Comparison of ENCODE assay signal across 11 mouse cellular contexts in the genomic region with DNA sequence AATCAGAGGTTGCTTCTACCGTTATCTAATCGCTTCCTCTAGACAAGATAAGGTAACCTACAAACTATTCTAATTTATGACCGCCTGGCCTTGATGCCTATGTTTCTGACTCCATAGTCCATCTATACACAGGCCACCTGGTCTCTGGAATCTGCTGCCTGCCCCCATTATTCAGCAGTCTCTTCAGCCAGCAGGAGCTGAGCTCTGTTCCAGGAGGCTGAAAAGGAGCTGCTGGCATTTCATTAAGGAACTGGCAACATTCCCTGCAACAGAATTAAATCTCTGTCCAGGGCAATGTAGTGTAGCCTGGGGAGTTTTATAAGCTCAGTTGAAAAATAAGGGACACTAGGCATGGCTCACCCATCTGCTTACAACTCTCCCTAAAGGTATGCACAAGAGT. TPM values are rescaled to one million over a fixed set of nuclear protein-coding genes. Genes with fewer than 3 reads are reported as not detected.
A peak's percentile ranks its signal among the peaks of the same experiment; 100 is the strongest.
DNase-seq lines count a peak whose midpoint lies in the region; ATAC-seq and TF ChIP-seq lines count a peak whose summit lies in the region.
"Had no signal": no experiment of that assay in that cellular context is flagged by ENCODE, and none has a peak within 500 bp of the region (broad histone marks: within the 10 kb centered on the region; RNA-seq: fewer than 3 reads in every experiment).

No protein-coding gene starts in this region.

- no peak for DNase-seq in forebrain, postnatal 0 days
- peak; percentile 24 for DNase-seq in kidney, postnatal 14 days
- DNase-seq in cerebellum, adult 2 months, result peak; percentile 82 to 96
- no peak for DNase-seq in thymus, adult 2 months
- DNase-seq: retina, postnatal 1 day had no signal

- WGBS in forebrain, embryonic 13.5 days, result 71% methylated on average over 3 of the region's 3 CpGs
- WGBS in forebrain, postnatal 0 days, result 60% methylated on average over 3 of the region's 3 CpGs
- 81% methylated on average over 3 of the region's 3 CpGs for WGBS in kidney, embryonic 15.5 days
- WGBS in cerebellum, adult 2 months, result 14% methylated on average over 3 of the region's 3 CpGs
- WGBS in intestine, embryonic 16.5 days, result 66% methylated on average over 3 of the region's 3 CpGs
- 83% methylated on average over 3 of the region's 3 CpGs for WGBS in heart, embryonic 11.5 days (ENCODE audit: insufficient replicate concordance)
- 89% methylated on average over 3 of the region's 3 CpGs for WGBS in thymus, adult 2 months

- H3K4me1 ChIP-seq in forebrain, embryonic 13.5 days, result peaks cover 14% of the 10 kb centered on the region
- H3K4me1 ChIP-seq in forebrain, postnatal 0 days (ENCODE audit: insufficient read depth), result no peaks in the 10 kb centered on the region
- no peaks in the 10 kb centered on the region for H3K4me1 ChIP-seq in kidney, embryonic 15.5 days
- H3K4me1 ChIP-seq in cerebellum, adult 2 months (ENCODE audit: control insufficient read depth, insufficient read depth, low read length), result peaks cover 21% of the 10 kb centered on the region
- peaks cover 7% of the 10 kb centered on the region; the same call in 1 of the 2 replicates for H3K4me1 ChIP-seq in intestine, embryonic 16.5 days (ENCODE audit: control insufficient read depth, insufficient read depth, low read length)
- H3K4me1 ChIP-seq in heart, embryonic 11.5 days (ENCODE audit: control insufficient read depth, insufficient read depth, low read length), result 0 out of 2 replicates have a peak, but pooled peaks cover 2% of the 10 kb centered on the region
- H3K4me1 ChIP-seq in thymus, adult 2 months (replicated peaks; ENCODE audit: control insufficient read depth, insufficient read depth, low read length), result no peaks in the 10 kb centered on the region

- no peak overlapping the region for H3K4me3 ChIP-seq in forebrain, embryonic 13.5 days
- H3K4me3 ChIP-seq in forebrain, postnatal 0 days (ENCODE audit: low read depth, low read length), result no peak overlapping the region
- H3K4me3 ChIP-seq in kidney, embryonic 15.5 days (replicated peaks), result no peak overlapping the region
- no peak overlapping the region for H3K4me3 ChIP-seq in cerebellum, adult 2 months (replicated peaks; ENCODE audit: insufficient read depth, low read depth, low read length)
- H3K4me3 ChIP-seq in intestine, embryonic 16.5 days (ENCODE audit: low read length), result no peak overlapping the region
- no peak overlapping the region for H3K4me3 ChIP-seq in heart, embryonic 11.5 days (ENCODE audit: low read depth, low read length)
- H3K4me3 ChIP-seq in thymus, adult 2 months (ENCODE audit: control insufficient read depth, insufficient read depth, low read length), result no peak overlapping the region

- peak; percentile 58 for ATAC-seq in forebrain, embryonic 13.5 days
- no peak for ATAC-seq in forebrain, postnatal 0 days
- ATAC-seq in kidney, embryonic 15.5 days (replicated peaks; ENCODE audit: low FRiP score), result no peak
- peak; percentile 88 for ATAC-seq in intestine, embryonic 16.5 days
- ATAC-seq in heart, embryonic 11.5 days (replicated peaks; ENCODE audit: insufficient number of reproducible peaks, low FRiP score, low TSS enrichment), result no peak

- no peaks in the 10 kb centered on the region for H3K27me3 ChIP-seq in forebrain, embryonic 13.5 days
- no peaks in the 10 kb centered on the region for H3K27me3 ChIP-seq in forebrain, postnatal 0 days (ENCODE audit: insufficient read depth, low read length)
- H3K27me3 ChIP-seq in kidney, embryonic 15.5 days, result no peaks in the 10 kb centered on the region
- no peaks in the 10 kb centered on the region for H3K27me3 ChIP-seq in cerebellum, adult 2 months (ENCODE audit: control insufficient read depth, insufficient read depth, low read length)
- H3K27me3 ChIP-seq in intestine, embryonic 16.5 days (replicated peaks; ENCODE audit: control insufficient read depth, insufficient read depth, low read length), result no peaks in the 10 kb centered on the region
- no peaks in the 10 kb centered on the region for H3K27me3 ChIP-seq in heart, embryonic 11.5 days (ENCODE audit: control insufficient read depth, insufficient read depth, low read length)
- H3K27me3 ChIP-seq in thymus, adult 2 months (ENCODE audit: control insufficient read depth, insufficient read depth, low read length), result no peaks in the 10 kb centered on the region

- H3K36me3 ChIP-seq in forebrain, embryonic 13.5 days (ENCODE audit: poor library complexity, severe bottlenecking), result no peaks in the 10 kb centered on the region
- no peaks in the 10 kb centered on the region for H3K36me3 ChIP-seq in forebrain, postnatal 0 days (ENCODE audit: insufficient read depth)
- no peaks in the 10 kb centered on the region for H3K36me3 ChIP-seq in kidney, embryonic 15.5 days
- H3K36me3 ChIP-seq in intestine, embryonic 16.5 days (ENCODE audit: control insufficient read depth, insufficient read depth, low read length), result no peaks in the 10 kb centered on the region
- no peaks in the 10 kb centered on the region for H3K36me3 ChIP-seq in heart, embryonic 11.5 days (ENCODE audit: control insufficient read depth, insufficient read depth, low read length)
- no peaks in the 10 kb centered on the region for H3K36me3 ChIP-seq in thymus, adult 2 months (ENCODE audit: control insufficient read depth, insufficient read depth, low read length)

- no peak overlapping the region for H3K4me2 ChIP-seq in forebrain, embryonic 13.5 days
- H3K4me2 ChIP-seq in forebrain, postnatal 0 days (ENCODE audit: low read depth), result no peak overlapping the region
- no peak overlapping the region for H3K4me2 ChIP-seq in kidney, embryonic 15.5 days
- H3K4me2 ChIP-seq in intestine, embryonic 16.5 days (ENCODE audit: low read depth, low read length), result no peak overlapping the region
- no peak overlapping the region for H3K4me2 ChIP-seq in heart, embryonic 11.5 days

- no peak for TF ChIP-seq POLR2A in cerebellum, adult 2 months (IDR thresholded peaks at IDR 0.05; ENCODE audit: borderline replicate concordance, insufficient read depth, low read length)
- TF ChIP-seq POLR2A in thymus, adult 2 months (IDR thresholded peaks at IDR 0.05; ENCODE audit: control insufficient read depth, extremely low read depth, insufficient read depth, low read length, poor library complexity), result no peak

- no peak overlapping the region for H3K27ac ChIP-seq in forebrain, embryonic 13.5 days
- H3K27ac ChIP-seq in forebrain, postnatal 0 days (ENCODE audit: low read depth, low read length), result no peak overlapping the region
- no peak overlapping the region for H3K27ac ChIP-seq in kidney, embryonic 15.5 days
- H3K27ac ChIP-seq in cerebellum, adult 2 months (ENCODE audit: insufficient read depth, low read length), result peak overlapping the region; percentile 95
- H3K27ac ChIP-seq in intestine, embryonic 16.5 days (ENCODE audit: low read length), result peak overlapping the region; percentile 73
- H3K27ac ChIP-seq in heart, embryonic 11.5 days (ENCODE audit: low read depth, low read length), result no peak overlapping the region
- H3K27ac ChIP-seq in thymus, adult 2 months (ENCODE audit: control insufficient read depth, insufficient read depth, low read length), result no peak overlapping the region
- H3K27ac ChIP-seq: liver, embryonic 14.5 days had no signal

- no peak for TF ChIP-seq CTCF in forebrain, postnatal 0 days (IDR thresholded peaks at IDR 0.05; ENCODE audit: low read depth)
- TF ChIP-seq CTCF in cerebellum, adult 2 months (IDR thresholded peaks at IDR 0.05; ENCODE audit: borderline replicate concordance, insufficient read depth, low read depth, low read length), result no peak
- TF ChIP-seq CTCF in thymus, adult 2 months (IDR thresholded peaks at IDR 0.05; ENCODE audit: borderline replicate concordance, control insufficient read depth, extremely low read depth, insufficient read depth, low read length, poor library complexity), result no peak

- no peaks in the 10 kb centered on the region for H3K9me3 ChIP-seq in forebrain, embryonic 13.5 days (replicated peaks)
- no peaks in the 10 kb centered on the region for H3K9me3 ChIP-seq in forebrain, postnatal 0 days (ENCODE audit: low read length)
- H3K9me3 ChIP-seq in kidney, embryonic 15.5 days (replicated peaks), result no peaks in the 10 kb centered on the region
- no peaks in the 10 kb centered on the region for H3K9me3 ChIP-seq in intestine, embryonic 16.5 days (ENCODE audit: control insufficient read depth, low read length)
- no peaks in the 10 kb centered on the region for H3K9me3 ChIP-seq in heart, embryonic 11.5 days (replicated peaks; ENCODE audit: control insufficient read depth, low read length)

- H3K9ac ChIP-seq in forebrain, embryonic 13.5 days, result no peak overlapping the region
- H3K9ac ChIP-seq in forebrain, postnatal 0 days, result no peak overlapping the region
- no peak overlapping the region for H3K9ac ChIP-seq in kidney, embryonic 15.5 days
- H3K9ac ChIP-seq in intestine, embryonic 16.5 days (ENCODE audit: low read depth, low read length), result no peak overlapping the region
- no peak overlapping the region for H3K9ac ChIP-seq in heart, embryonic 11.5 days (ENCODE audit: low read depth, low read length)
- H3K9ac ChIP-seq: liver, embryonic 14.5 days had no signal

RNA-seq across cellular contexts. Expression of a gene that starts 11.0 kb away (rescaled TPM):
- 0.27 and 0.38 TPM in 2 replicates for polyA plus RNA-seq in forebrain, embryonic 13.5 days (2015; fragmentation: Nextera tagmentation; extraction: Ambion mirVana)
- total RNA-seq in forebrain, postnatal 0 days (2014; rRNA removed), result not detected in 2 replicates
- 0.44 TPM in 1 of 2 replicates, not detected in the other for polyA plus RNA-seq in forebrain, postnatal 0 days (2015; fragmentation: Nextera tagmentation; extraction: Ambion mirVana)
- 4.0 and 4.6 TPM in 2 replicates for polyA plus RNA-seq in kidney, embryonic 15.5 days (2015; fragmentation: Nextera tagmentation; extraction: Ambion mirVana)
- 0.23 and 0.41 TPM in 2 replicates for polyA plus RNA-seq in cerebellum, adult 2 months (2012; rRNA removed)
- 1.2 TPM in 2 replicates for polyA plus RNA-seq in intestine, embryonic 16.5 days (2015; fragmentation: Nextera tagmentation; extraction: Ambion mirVana)
- 0.20 and 0.72 TPM in 2 replicates for polyA plus RNA-seq in heart, embryonic 11.5 days (2014; fragmentation: Nextera tagmentation; extraction: Ambion mirVana)
- polyA plus RNA-seq in thymus, adult 2 months (2012; rRNA removed), result 0.54 and 1.4 TPM in 2 replicates
- total RNA-seq: left cerebral cortex, adult 8-10 months had no signal

RNA-seq across cellular contexts. Expression of a gene that starts 51.2 kb away (rescaled TPM):
- polyA plus RNA-seq in forebrain, embryonic 13.5 days (2015; fragmentation: Nextera tagmentation; extraction: Ambion mirVana), result 25.9 and 28.1 TPM in 2 replicates
- 4.7 and 8.2 TPM in 2 replicates for total RNA-seq in forebrain, postnatal 0 days (2014; rRNA removed)
- polyA plus RNA-seq in forebrain, postnatal 0 days (2015; fragmentation: Nextera tagmentation; extraction: Ambion mirVana), result 9.9 and 12.4 TPM in 2 replicates
- polyA plus RNA-seq in kidney, embryonic 15.5 days (2015; fragmentation: Nextera tagmentation; extraction: Ambion mirVana), result 22.3 and 23.6 TPM in 2 replicates
- polyA plus RNA-seq in cerebellum, adult 2 months (2012; rRNA removed), result 7.5 and 8.6 TPM in 2 replicates
- 30.2 and 31.0 TPM in 2 replicates for polyA plus RNA-seq in intestine, embryonic 16.5 days (2015; fragmentation: Nextera tagmentation; extraction: Ambion mirVana)
- 34.4 and 36.3 TPM in 2 replicates for polyA plus RNA-seq in heart, embryonic 11.5 days (2014; fragmentation: Nextera tagmentation; extraction: Ambion mirVana)
- 2.7 and 3.1 TPM in 2 replicates for polyA plus RNA-seq in thymus, adult 2 months (2012; rRNA removed)

RNA-seq across cellular contexts. Expression of a gene that starts 51.3 kb away (rescaled TPM):
- polyA plus RNA-seq in forebrain, embryonic 13.5 days (2015; fragmentation: Nextera tagmentation; extraction: Ambion mirVana), result 41.9 and 43.0 TPM in 2 replicates
- 32.7 and 34.2 TPM in 2 replicates for total RNA-seq in forebrain, postnatal 0 days (2014; rRNA removed)
- polyA plus RNA-seq in forebrain, postnatal 0 days (2015; fragmentation: Nextera tagmentation; extraction: Ambion mirVana), result 24.5 and 25.2 TPM in 2 replicates
- 27.6 and 27.9 TPM in 2 replicates for polyA plus RNA-seq in kidney, embryonic 15.5 days (2015; fragmentation: Nextera tagmentation; extraction: Ambion mirVana)
- polyA plus RNA-seq in cerebellum, adult 2 months (2012; rRNA removed), result 12.1 and 12.8 TPM in 2 replicates
- polyA plus RNA-seq in intestine, embryonic 16.5 days (2015; fragmentation: Nextera tagmentation; extraction: Ambion mirVana), result 16.4 and 17.3 TPM in 2 replicates
- 27.2 and 30.1 TPM in 2 replicates for polyA plus RNA-seq in heart, embryonic 11.5 days (2014; fragmentation: Nextera tagmentation; extraction: Ambion mirVana)
- 6.7 and 7.4 TPM in 2 replicates for polyA plus RNA-seq in thymus, adult 2 months (2012; rRNA removed)

Comparison
In these comparisons a context has a peak if more than half of its experiments do, and no peak if none do; other contexts are left out.
1. ATAC-seq: peak in forebrain, embryonic 13.5 days (single experiment) and intestine, embryonic 16.5 days (single experiment); none in forebrain, postnatal 0 days (single experiment), kidney, embryonic 15.5 days (single experiment) and heart, embryonic 11.5 days (single experiment).
2. H3K27ac ChIP-seq: peak in cerebellum, adult 2 months (single experiment) and intestine, embryonic 16.5 days (single experiment); none in forebrain, embryonic 13.5 days (single experiment), forebrain, postnatal 0 days (single experiment), kidney, embryonic 15.5 days (single experiment), heart, embryonic 11.5 days (single experiment) and thymus, adult 2 months (single experiment).
3. DNase-seq: peak in kidney, postnatal 14 days (single experiment) and cerebellum, adult 2 months (2 of 2); none in forebrain, postnatal 0 days (single experiment) and thymus, adult 2 months (single experiment).